Mouse (Mus musculus) heart, embryonic 15.5 days (tissue): ENCODE data around the gene Ccr7. TPM values are rescaled to one million over a fixed set of nuclear protein-coding genes. Genes with fewer than 3 reads are reported as not detected.

Source experiments
- ATAC-seq: fragments of 200-750 bp; cut with Nextera tagmentation; replicated peaks from 2 replicates; pipeline ENCODE4 v1.8.0; 2017; ENCODE audit warnings: low read depth, moderate TSS enrichment; ENCODE audit not compliant: insufficient number of reproducible peaks, insufficient read depth, low FRiP score
- H3K27ac ChIP-seq: fragments of 300-500 bp; sonication (generic); 2 replicates; pipeline ENCODE4 v1.5.1; 2015; ENCODE audit warnings: mild to moderate bottlenecking, inconsistent platforms
- H3K27me3 ChIP-seq: fragments of 300-500 bp; sonication (generic); 2 replicates; pipeline ENCODE4 v1.6.1; 2015; ENCODE audit warnings: inconsistent platforms
- H3K36me3 ChIP-seq: fragments of 300-500 bp; sonication (generic); 2 replicates; pipeline ENCODE4 v1.6.1; 2015; ENCODE audit warnings: mild to moderate bottlenecking, inconsistent platforms
- H3K4me1 ChIP-seq: fragments of 300-500 bp; sonication (generic); replicated peaks from 2 replicates; pipeline ENCODE4 v1.6.1; 2015; ENCODE audit warnings: inconsistent platforms
- H3K4me2 ChIP-seq: fragments of 300-500 bp; sonication (generic); 2 replicates; pipeline ENCODE4 v1.6.1; 2015; ENCODE audit warnings: inconsistent platforms, mild to moderate bottlenecking, moderate library complexity
- H3K4me3 ChIP-seq: fragments of 300-500 bp; sonication (generic); 2 replicates; pipeline ENCODE4 v1.5.1; 2015; ENCODE audit warnings: mild to moderate bottlenecking, inconsistent platforms
- H3K9ac ChIP-seq: fragments of 300-500 bp; sonication (generic); 2 replicates; pipeline ENCODE4 v1.6.1; 2015; ENCODE audit warnings: mild to moderate bottlenecking, inconsistent platforms
- H3K9me3 ChIP-seq: fragments of 300-500 bp; sonication (generic); replicated peaks from 2 replicates; pipeline ENCODE4 v1.6.1; 2016; ENCODE audit warnings: inconsistent platforms
- WGBS: fragments of 180-500 bp; shearing (Covaris S2); methylation state at CpG from one replicate; pipeline ENCODE4 v1.1.7; 2015; ENCODE audit warnings: mixed read lengths; 5-methylcytosine and 5-hydroxymethylcytosine counted together
- polyA plus RNA-seq: library from polyadenylated mRNA; unstranded; fragments of >200 nt; fragmentation: Nextera tagmentation; extraction: Ambion mirVana; gene quantifications from 2 replicates; pipeline ENCODE4 v1.2.1, GENCODE M21; 2015

Gene Ccr7
- polyA plus RNA-seq, 1 experiment from 2014 or later, result 0.34 TPM

DNA sequence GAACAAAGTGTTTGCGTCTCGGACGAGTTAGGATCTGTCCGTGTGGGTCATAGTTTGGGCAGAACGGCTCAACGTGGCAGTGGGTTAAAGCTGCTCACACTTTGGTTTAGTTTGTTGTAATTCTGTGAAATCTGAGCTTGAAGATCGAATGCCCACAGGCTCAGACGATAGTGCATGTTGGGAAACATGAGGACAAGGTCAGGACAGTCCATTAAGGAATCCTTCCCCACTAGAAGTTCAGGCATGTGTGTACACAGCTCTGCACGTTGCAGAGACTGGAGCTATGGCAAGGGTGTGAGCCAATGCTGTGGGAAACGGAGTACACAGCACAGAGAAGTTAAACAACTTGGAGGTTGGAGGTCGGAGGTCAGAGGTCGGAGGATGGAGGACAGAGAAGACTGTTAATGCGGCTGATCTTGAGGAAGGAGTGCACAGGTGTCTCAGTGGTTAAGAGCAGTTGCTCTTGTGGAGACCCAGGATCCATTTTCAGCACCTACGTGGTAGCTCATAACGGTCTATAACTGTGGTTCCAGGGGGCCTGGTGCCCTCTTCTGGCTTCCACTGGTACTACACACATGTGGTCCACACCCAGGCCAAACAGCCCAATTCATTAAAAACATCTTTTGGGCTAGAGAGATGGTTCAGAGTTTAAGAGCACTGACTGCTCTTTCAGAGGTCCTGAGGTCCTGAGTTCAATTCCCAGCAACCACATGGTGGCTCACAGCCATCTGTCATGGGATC is 44.3 kb downstream of the Ccr7 start:
- no peak overlapping the region for H3K9ac ChIP-seq
- no peak; the same call in 1 of the 2 replicates for ATAC-seq
- H3K9me3 ChIP-seq, result no peaks in the 10 kb centered on the region
- no peak overlapping the region for H3K4me3 ChIP-seq
- no peak overlapping the region for H3K4me2 ChIP-seq
- no peaks in the 10 kb centered on the region for H3K36me3 ChIP-seq
- no peak overlapping the region for H3K27ac ChIP-seq
- peaks cover 9% of the 10 kb centered on the region for H3K4me1 ChIP-seq
- WGBS, result 82% methylated on average over 15 of the region's 15 CpGs
- no peaks in the 10 kb centered on the region for H3K27me3 ChIP-seq

DNA sequence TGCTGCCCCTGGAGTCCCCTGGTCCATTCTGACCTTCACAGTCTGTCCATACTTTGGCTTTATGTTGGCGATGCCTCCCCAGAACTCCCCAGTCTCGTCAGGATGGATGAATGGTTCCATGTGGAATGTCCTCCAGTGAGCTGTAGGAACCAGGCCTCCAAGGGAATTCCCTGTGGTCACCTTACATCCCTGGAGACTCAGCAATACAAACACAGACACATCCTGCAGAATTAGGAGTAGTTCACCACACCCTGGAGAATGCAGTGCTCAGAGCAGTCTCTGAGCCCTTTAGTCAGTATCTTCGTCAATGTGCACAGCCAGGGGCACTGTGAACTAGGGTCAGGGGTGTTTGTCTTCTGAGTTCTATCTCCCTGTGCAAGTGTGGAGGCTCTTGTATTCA is 46.6 kb downstream of the Ccr7 start:
- Histone ChIP-seq H3K27ac (no peak overlapping the region), H3K4me2 (no peak overlapping the region), H3K9ac (no peak overlapping the region), H3K4me3 (no peak overlapping the region), H3K36me3 (no peaks in the 10 kb centered on the region), H3K27me3 (no peaks in the 10 kb centered on the region), H3K4me1 (peaks cover 9% of the 10 kb centered on the region), H3K9me3 (no peaks in the 10 kb centered on the region)
- 60% methylated on average over 3 of the region's 3 CpGs for WGBS
- ATAC-seq, result no peak

DNA sequence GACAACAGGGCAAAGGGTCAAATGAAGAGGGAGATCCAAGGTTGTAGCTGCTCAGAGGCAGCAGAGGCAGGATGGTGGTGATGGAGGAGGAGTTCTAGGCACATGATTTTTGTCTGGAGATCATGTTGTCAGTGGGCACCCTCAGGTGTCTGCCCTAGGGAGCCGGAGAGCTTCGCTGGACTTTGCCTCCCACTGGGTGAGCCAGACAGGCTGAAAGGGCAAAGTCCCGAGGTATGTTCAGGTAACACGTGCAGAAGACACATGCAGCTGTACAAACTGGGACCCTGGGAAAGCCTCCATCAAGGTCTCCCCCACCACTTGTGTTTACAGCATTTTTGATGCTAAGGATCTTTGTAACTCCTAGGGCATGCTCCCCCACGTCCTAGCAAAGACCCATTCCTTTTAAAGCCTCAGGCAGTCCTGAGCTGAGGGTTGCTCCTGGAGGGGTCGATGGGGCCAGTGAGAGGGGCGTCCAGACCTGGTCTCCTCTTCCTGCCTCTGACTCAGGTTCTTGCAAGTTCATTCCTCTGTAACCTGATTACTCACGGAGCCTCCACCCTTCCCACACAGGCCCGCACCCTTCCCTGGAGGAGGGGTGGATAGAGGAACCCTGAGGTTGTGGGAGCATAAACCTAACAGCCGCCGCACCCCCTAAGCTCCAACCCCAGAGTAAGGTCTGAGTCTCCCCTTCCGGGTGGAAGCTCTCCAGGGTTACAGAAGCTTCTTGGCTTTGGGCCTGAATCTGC is 48.7 kb downstream of the Ccr7 start:
- 59% methylated on average over 12 of the region's 12 CpGs for WGBS
- ATAC-seq, result no peak
- Histone ChIP-seq H3K36me3 (no peaks in the 10 kb centered on the region), H3K4me3 (no peak overlapping the region), H3K4me1 (peaks cover 9% of the 10 kb centered on the region), H3K9ac (no peak overlapping the region), H3K27me3 (no peaks in the 10 kb centered on the region), H3K27ac (no peak overlapping the region), H3K4me2 (no peak overlapping the region), H3K9me3 (no peaks in the 10 kb centered on the region)

DNA sequence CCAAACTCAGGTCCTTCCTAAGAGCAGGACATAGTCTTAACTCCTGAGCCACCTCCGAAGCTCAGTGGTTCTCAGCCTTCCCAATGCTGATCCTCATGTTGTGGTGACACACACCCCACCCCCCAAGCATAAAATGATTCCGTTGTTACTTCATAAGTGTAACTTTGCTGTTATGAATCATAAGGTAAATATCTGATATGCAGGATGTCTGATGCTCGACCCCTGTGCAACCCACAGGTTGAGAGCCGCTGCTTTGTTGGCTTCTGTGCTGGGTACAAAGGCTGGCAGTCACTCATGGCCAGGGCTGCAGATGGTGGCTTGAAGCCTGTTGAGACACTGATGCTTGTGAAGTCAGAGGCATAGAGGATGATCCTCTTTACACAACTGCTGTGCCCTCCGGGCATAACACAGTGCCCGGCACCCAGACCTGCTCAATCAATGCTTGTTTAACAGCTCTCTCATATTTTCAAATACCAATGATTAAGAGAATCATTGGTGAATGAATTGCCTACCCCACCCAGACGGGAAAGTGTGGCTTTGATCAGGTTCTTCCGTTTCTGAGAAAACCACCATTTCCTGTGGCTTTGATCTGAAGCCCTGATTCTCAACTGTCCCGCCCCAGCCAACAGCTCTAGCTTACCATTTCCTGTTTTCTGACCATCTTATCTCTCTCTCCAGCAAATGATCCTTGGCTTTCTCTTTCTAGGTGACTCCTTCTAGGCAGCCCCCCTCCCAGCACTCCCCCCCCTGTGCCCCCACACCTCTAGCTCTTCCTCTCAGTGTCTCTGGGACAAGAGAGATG is 50.1 kb downstream of the Ccr7 start:
- 58% methylated on average over 9 of the region's 9 CpGs for WGBS
- no peak overlapping the region for H3K9ac ChIP-seq
- H3K9me3 ChIP-seq, result no peaks in the 10 kb centered on the region
- H3K4me1 ChIP-seq, result peaks cover 14% of the 10 kb centered on the region
- H3K4me3 ChIP-seq, result no peak overlapping the region
- H3K27ac ChIP-seq, result no peak overlapping the region
- no peak overlapping the region for H3K4me2 ChIP-seq
- H3K36me3 ChIP-seq, result no peaks in the 10 kb centered on the region
- ATAC-seq, result no peak
- H3K27me3 ChIP-seq, result no peaks in the 10 kb centered on the region

DNA sequence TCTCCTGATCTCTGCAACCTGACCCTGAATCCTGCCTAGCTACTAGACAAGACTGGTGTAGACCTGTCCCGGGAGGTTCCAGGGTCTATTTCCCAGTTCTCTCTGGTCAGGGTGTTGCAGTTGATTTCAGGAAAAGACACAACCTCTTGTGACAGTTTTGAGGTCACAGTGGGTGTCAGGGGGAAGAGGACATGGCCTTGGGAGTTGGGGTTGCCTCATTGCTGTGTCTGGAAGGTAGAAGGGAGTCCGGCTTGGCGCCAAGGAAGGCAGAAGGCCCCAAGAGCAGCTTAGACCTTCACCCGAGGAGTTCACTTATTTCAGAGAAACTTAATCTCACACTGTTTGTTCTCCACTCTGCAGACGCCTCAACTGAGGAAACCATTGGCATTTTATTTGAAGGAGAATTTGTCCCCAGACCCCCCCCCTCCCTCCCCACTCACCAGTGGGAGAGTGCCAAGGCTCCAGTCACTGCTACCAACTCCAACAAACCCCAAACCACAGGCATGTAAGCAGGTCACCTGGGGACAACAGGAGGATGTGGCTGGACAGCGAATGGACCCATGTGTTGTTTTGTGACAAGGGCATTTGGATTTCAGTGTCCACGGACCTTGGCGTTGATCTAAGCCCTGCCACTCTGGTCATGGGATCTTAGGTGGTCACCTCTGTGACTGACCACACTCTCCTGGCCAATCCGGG is 52.2 kb downstream of the Ccr7 start:
- Histone ChIP-seq H3K4me1 (peaks cover 21% of the 10 kb centered on the region), H3K27ac (no peak overlapping the region), H3K36me3 (no peaks in the 10 kb centered on the region), H3K4me2 (no peak overlapping the region), H3K9me3 (no peaks in the 10 kb centered on the region), H3K9ac (no peak overlapping the region), H3K27me3 (no peaks in the 10 kb centered on the region), H3K4me3 (no peak overlapping the region)
- WGBS, result 76% methylated on average over 9 of the region's 9 CpGs
- no peak for ATAC-seq

DNA sequence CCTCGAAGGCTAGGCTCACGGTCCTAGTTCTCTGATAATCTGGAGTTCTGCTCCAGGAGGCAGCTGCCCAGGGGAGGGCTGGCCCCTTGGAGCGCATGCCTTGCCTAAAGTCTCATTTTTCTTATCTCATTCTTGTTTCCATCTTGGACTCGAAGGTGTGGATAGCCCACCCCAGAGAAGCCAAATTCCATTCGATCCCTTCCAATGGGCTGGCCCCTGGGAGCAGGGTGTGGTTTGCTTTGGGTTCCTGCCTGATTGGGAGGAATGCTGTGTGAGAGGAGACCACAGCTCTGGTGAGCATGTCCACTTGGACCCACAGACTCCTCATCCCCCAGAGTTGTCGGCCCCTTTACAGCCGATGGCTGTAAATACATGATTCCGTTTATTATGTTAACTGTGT is 53.2 kb downstream of the Ccr7 start:
- 40% methylated on average over 8 of the region's 8 CpGs for WGBS
- H3K4me2 ChIP-seq, result no peak overlapping the region

DNA sequence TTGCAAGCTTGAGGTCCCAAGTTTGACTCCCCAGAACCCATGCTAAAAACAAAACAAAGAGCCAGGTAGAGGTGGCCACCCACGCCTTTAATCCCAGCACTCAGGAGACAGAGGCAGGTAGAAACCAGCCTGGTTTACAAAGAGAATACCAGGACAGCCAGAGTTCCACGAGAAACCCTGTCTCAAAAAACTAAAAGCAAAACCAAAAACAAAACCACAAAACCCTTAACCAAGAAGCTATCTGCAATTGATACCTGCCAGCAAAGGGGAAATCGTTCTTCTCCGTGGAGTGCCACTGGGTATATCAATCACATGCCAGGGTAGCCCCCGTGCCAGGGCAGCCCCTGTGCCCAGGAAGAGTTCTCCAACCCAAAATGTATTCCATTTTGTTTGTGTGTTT is 54.7 kb downstream of the Ccr7 start:
- no peaks in the 10 kb centered on the region for H3K36me3 ChIP-seq
- ATAC-seq, result no peak
- H3K4me3 ChIP-seq, result no peak overlapping the region
- 76% methylated on average over 5 of the region's 5 CpGs for WGBS
- no peak overlapping the region for H3K9ac ChIP-seq
- no peaks in the 10 kb centered on the region for H3K27me3 ChIP-seq
- H3K4me2 ChIP-seq, result no peak overlapping the region
- H3K27ac ChIP-seq, result no peak overlapping the region
- H3K4me1 ChIP-seq, result peaks cover 16% of the 10 kb centered on the region
- no peaks in the 10 kb centered on the region for H3K9me3 ChIP-seq

More for the DNA sequence above, 53.2 kb downstream of the Ccr7 start:
- Histone ChIP-seq H3K27ac (no peak overlapping the region), H3K9ac (no peak overlapping the region), H3K27me3 (no peaks in the 10 kb centered on the region), H3K4me3 (no peak overlapping the region), H3K4me1 (peaks cover 21% of the 10 kb centered on the region), H3K36me3 (no peaks in the 10 kb centered on the region), H3K9me3 (no peaks in the 10 kb centered on the region)
- ATAC-seq, result no peak

DNA sequence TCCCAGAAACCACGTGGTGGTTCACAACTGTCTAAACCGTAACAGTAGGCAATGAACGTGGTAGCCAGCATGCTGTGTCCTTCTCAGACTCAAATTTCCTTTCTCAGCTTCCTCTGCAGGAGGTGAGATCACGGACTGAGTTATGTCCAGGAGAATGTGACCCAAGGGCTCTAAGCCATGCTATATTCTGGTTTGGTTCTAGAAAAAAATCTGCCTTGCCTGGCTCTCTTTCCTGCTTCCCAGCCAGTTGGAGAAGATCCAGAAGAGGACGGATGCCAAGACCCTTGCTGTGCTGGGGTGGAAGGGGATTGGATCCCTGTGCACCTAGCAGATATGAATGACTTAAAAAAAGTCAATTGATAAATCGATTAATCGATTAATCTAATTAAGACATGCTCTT is 55.4 kb downstream of the Ccr7 start:
- WGBS, result 62% methylated on average over 7 of the region's 7 CpGs
- no peaks in the 10 kb centered on the region for H3K27me3 ChIP-seq
- H3K27ac ChIP-seq, result no peak overlapping the region
- no peak overlapping the region for H3K4me3 ChIP-seq
- H3K9me3 ChIP-seq, result no peaks in the 10 kb centered on the region
- H3K4me2 ChIP-seq, result no peak overlapping the region
- 0 out of 2 replicates have a peak, but pooled peaks have one; percentile 25 for ATAC-seq
- H3K9ac ChIP-seq, result no peak overlapping the region
- peaks cover 16% of the 10 kb centered on the region for H3K4me1 ChIP-seq
- H3K36me3 ChIP-seq, result no peaks in the 10 kb centered on the region

DNA sequence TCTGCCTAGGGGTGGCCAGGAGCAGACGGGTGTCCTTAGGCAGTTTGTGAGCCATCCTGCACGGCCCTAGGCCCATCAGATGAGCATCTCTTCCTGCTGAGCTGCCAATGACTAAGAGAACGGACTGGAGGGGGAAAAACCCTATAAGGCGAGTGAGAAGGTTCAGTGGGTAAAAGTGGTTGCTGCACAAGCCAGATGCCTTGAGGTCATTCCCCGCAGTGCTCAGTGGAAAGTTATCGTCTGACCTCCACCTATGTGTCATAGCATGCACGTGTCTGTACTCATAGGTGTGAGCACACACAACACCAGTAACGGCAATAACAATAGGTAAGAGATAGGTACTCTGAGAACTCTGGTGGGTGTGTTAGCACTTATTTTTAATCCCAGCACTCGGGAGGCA is 56.0 kb downstream of the Ccr7 start:
- ATAC-seq, result no peak
- Histone ChIP-seq H3K4me3 (no peak overlapping the region), H3K4me1 (peaks cover 16% of the 10 kb centered on the region), H3K9me3 (no peaks in the 10 kb centered on the region), H3K27me3 (no peaks in the 10 kb centered on the region), H3K36me3 (no peaks in the 10 kb centered on the region), H3K4me2 (no peak overlapping the region), H3K9ac (no peak overlapping the region), H3K27ac (no peak overlapping the region)
- 89% methylated on average over 9 of the region's 9 CpGs for WGBS

DNA sequence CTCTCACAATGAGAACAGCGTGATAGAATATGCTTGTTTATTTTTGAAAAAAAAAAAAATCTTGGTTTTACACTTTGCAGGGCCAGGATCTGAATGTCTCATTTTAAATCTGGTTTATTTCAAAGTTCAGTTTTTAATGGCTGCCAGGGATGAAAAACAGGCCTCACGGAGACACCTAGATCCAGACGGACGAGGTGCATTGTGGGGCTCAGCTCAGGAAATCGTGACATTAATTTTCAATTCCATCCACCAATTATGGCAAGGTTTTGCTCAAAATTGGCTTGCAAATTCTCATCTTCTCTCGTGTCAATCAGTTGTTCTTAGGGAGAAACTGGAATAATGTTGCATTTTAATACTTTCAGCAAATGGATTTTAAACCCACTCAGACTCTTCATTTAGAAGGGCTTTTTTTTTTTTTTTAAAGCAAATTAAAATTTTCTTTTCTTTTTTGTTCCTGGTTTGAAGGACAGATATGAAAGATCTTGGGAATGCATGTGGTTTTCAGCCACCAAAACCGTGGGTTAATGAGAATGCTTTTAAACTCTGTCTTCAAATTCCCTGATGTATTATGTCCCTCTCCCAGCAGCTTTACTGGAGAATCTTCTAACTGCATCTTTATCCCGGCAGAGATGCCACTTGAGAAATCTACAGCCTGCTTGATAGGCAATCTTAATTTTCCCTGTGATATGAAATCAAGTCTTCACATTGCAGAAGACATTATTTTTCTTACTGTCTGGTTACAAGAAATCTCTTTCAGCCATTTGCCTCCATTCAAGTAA is 57.7 kb downstream of the Ccr7 start:
- no peak for ATAC-seq
- H3K9ac ChIP-seq, result no peak overlapping the region
- H3K9me3 ChIP-seq, result no peaks in the 10 kb centered on the region
- no peaks in the 10 kb centered on the region for H3K36me3 ChIP-seq
- peaks cover 16% of the 10 kb centered on the region for H3K4me1 ChIP-seq
- no peak overlapping the region for H3K4me2 ChIP-seq
- no peak overlapping the region for H3K4me3 ChIP-seq
- H3K27me3 ChIP-seq, result no peaks in the 10 kb centered on the region
- no peak overlapping the region for H3K27ac ChIP-seq
- 74% methylated on average over 8 of the region's 8 CpGs for WGBS
